Mouse (Mus musculus) lung, embryonic 14.5 days (tissue): ENCODE results near the gene Dock4. TPM values are rescaled to one million over a fixed set of nuclear protein-coding genes. Genes with fewer than 3 reads are reported as not detected.

Source experiments
- ATAC-seq: fragments of 200-750 bp; cut with Nextera tagmentation; 2 replicates; pipeline ENCODE4 v1.8.0; 2017; ENCODE audit warnings: mild to moderate bottlenecking, moderate TSS enrichment, moderate library complexity; ENCODE audit not compliant: insufficient read depth
- DNase-seq: peaks from one replicate; pipeline ENCODE4 v3.0.0-alpha.2; 2015
- H3K27ac ChIP-seq: fragments of 300-500 bp; sonication (generic); 2 replicates; pipeline ENCODE4 v1.5.1; 2014; ENCODE audit warnings: low read depth, mild to moderate bottlenecking, moderate library complexity
- H3K27me3 ChIP-seq: fragments of 300-500 bp; sonication (generic); 2 replicates; pipeline ENCODE4 v1.6.1; 2014; ENCODE audit warnings: low read length, control low read depth; ENCODE audit not compliant: insufficient read depth
- H3K36me3 ChIP-seq: fragments of 300-500 bp; sonication (generic); 2 replicates; pipeline ENCODE4 v1.6.1; 2014; ENCODE audit warnings: control low read depth; ENCODE audit not compliant: insufficient read depth
- H3K4me1 ChIP-seq: fragments of 300-500 bp; sonication (generic); 2 replicates; pipeline ENCODE4 v1.6.1; 2014; ENCODE audit warnings: antibody characterized with exemption, control low read depth; ENCODE audit not compliant: insufficient read depth
- H3K4me2 ChIP-seq: fragments of 300-500 bp; sonication (generic); 2 replicates; pipeline ENCODE4 v1.6.1; 2014; ENCODE audit warnings: mild to moderate bottlenecking
- H3K4me3 ChIP-seq: fragments of 300-500 bp; sonication (generic); 2 replicates; pipeline ENCODE4 v1.5.1; 2014; ENCODE audit warnings: low read depth, low read length
- H3K9ac ChIP-seq: fragments of 300-500 bp; sonication (generic); 2 replicates; pipeline ENCODE4 v1.6.1; 2014
- H3K9me3 ChIP-seq: fragments of 300-500 bp; sonication (generic); 2 replicates; pipeline ENCODE4 v1.6.1; 2016; ENCODE audit warnings: low read depth, low read length, control low read depth
- CTCF ChIP-seq: IDR thresholded peaks from 2 replicates; pipeline ENCODE4 v1.5.1; 2016; ENCODE audit warnings: antibody characterized with exemption, low read depth
- WGBS: fragments of 180-500 bp; shearing (Covaris S2); extraction: QIAGEN DNeasy Blood & Tissue Kit; methylation state at CpG from one replicate; pipeline ENCODE4 v1.1.7; 2014; 5-methylcytosine and 5-hydroxymethylcytosine counted together
- polyA plus RNA-seq: library from polyadenylated mRNA; unstranded; fragments of >200 nt; fragmentation: Nextera tagmentation; extraction: Ambion mirVana; gene quantifications from 2 replicates; pipeline ENCODE4 v1.2.1, GENCODE M21; 2014

Gene Dock4
- polyA plus RNA-seq, 1 experiment from 2014 or later = 28.9 TPM

DNA sequence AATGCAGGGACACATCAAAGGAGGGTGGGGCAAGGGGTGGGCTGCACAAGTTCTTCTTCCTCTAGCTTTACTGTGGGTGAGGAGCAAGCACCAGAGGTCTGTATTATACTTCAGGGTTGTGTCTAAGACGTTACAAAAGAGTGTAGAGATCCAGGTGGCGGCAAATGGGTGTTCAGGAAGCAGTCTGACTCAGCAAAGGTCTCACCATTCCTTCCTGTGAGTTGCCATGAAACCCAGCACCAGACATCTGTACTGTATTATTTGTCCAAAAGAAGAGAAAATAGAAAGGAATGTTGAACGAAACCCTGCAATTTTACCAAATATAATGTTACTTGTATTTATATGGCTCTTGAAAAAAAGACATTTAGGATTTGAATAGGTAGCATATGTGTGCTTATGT, 135.3 kb downstream of the Dock4 start:
- H3K9me3 ChIP-seq = no peaks in the 10 kb centered on the region
- no peak overlapping the region for H3K27ac ChIP-seq
- DNase-seq (no peak), ATAC-seq (no peak)
- no peaks in the 10 kb centered on the region for H3K27me3 ChIP-seq
- H3K4me2 ChIP-seq = no peak overlapping the region
- H3K4me1 ChIP-seq = no peaks in the 10 kb centered on the region
- no peak for TF ChIP-seq CTCF
- 68% methylated on average over 3 of the region's 3 CpGs for WGBS
- no peak overlapping the region for H3K4me3 ChIP-seq
- H3K9ac ChIP-seq = no peak overlapping the region
- H3K36me3 ChIP-seq = no peaks in the 10 kb centered on the region

DNA sequence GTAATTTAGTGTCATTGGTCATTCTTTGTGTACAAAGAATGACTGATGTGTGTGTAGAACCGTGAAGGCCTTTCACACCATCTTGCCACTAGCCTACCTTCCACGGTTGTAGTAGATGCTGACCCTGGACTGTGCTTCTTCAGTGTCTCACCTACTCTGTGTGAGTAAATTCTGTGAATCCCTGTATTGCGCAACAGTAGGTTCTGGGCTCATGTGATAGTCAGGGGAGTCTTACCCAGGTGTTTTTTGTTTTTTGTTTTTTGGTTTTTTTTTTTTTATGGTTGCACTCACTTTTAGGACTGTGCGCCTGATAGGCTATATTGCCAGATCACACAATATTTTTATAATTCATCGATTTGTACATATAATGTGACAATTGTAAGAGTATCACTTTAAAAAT, 136.3 kb downstream of the Dock4 start:
- Histone ChIP-seq H3K36me3 (no peaks in the 10 kb centered on the region), H3K9ac (no peak overlapping the region), H3K9me3 (no peaks in the 10 kb centered on the region), H3K4me3 (no peak overlapping the region), H3K27me3 (no peaks in the 10 kb centered on the region), H3K4me2 (no peak overlapping the region), H3K4me1 (no peaks in the 10 kb centered on the region), H3K27ac (no peak overlapping the region)
- ATAC-seq (no peak), DNase-seq (no peak)
- WGBS = 77% methylated on average over 5 of the region's 5 CpGs
- TF ChIP-seq CTCF = no peak

DNA sequence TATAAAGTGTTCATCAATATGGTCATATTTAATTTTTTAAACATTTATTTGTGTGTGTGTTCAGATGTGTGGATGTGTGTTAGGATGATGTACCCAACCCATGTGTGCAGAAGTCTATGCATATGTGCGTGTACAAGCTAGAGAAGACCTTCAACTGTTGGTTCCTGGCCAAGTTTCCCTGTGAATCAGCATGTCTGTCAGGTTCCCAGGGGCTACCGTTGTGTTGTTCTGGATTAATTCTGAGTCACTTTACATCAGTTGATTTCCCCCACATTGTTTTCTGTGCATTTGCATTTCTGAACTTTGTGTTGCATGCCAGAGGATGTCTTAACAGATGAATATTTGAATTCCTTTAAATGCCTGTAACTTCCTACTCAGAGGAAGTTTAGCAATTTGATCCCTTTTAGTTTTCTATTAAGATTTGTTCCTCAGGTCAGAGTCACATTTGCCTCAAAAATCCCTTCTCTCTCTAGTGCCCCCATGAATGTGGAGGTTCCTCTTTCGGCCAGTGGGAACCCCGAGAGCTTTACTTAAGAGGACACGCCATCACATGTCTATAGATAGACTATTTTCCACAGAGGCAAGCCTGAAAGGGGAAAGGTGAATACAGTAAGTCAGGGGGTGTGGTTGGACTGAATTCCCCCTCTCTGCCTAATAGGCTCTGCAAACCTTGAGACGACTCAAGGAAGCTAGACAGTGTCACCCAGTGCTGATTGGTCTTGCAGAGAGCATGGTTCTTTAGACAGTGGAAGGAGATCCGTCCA, 139.0 kb downstream of the Dock4 start:
- no peak for DNase-seq
- no peak for ATAC-seq
- Histone ChIP-seq H3K9ac (no peak overlapping the region), H3K4me2 (no peak overlapping the region), H3K36me3 (no peaks in the 10 kb centered on the region), H3K4me1 (no peaks in the 10 kb centered on the region), H3K27ac (no peak overlapping the region), H3K4me3 (no peak overlapping the region), H3K27me3 (no peaks in the 10 kb centered on the region), H3K9me3 (no peaks in the 10 kb centered on the region)
- 75% methylated on average over 7 of the region's 7 CpGs for WGBS
- TF ChIP-seq CTCF = no peak

DNA sequence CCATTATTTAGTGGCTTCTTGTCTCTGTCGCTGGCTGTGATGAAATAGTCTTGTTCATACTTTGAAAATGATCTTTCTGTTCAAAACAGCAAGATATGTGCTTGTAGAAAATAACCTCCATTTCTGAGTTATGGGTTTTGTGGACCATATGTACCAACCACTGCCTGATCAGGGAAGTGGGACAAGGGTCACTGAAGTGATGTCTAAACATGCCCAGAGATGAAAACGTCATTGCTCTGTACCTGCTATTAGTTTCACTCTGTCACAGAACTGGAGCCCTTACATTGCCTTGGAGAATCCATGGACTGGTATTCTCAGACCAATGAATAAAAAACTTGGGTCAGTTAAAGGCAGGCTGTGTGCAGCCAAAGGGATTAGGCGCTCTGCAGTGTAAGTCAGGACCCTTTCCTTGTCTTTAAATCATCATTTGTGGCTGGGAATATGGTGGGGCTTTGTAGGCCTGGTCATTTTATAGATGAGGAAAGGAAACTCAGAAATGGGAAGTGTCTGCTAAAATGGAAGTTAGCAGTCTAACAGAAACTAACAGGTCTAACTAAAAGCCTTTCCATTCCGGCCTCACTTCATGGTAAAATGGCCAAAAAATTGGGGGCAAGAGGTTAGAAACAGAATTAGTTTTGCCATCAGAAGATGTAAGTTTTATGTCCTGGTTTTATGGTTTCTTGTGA, 139.8 kb downstream of the Dock4 start:
- ATAC-seq (no peak), DNase-seq (no peak)
- TF ChIP-seq CTCF = no peak
- H3K4me2 ChIP-seq = no peak overlapping the region
- H3K36me3 ChIP-seq = no peaks in the 10 kb centered on the region
- H3K4me1 ChIP-seq = no peaks in the 10 kb centered on the region
- no peak overlapping the region for H3K27ac ChIP-seq
- H3K27me3 ChIP-seq = no peaks in the 10 kb centered on the region
- H3K4me3 ChIP-seq = no peak overlapping the region
- 80% methylated on average over 4 of the region's 4 CpGs for WGBS
- H3K9ac ChIP-seq = no peak overlapping the region
- no peaks in the 10 kb centered on the region for H3K9me3 ChIP-seq

DNA sequence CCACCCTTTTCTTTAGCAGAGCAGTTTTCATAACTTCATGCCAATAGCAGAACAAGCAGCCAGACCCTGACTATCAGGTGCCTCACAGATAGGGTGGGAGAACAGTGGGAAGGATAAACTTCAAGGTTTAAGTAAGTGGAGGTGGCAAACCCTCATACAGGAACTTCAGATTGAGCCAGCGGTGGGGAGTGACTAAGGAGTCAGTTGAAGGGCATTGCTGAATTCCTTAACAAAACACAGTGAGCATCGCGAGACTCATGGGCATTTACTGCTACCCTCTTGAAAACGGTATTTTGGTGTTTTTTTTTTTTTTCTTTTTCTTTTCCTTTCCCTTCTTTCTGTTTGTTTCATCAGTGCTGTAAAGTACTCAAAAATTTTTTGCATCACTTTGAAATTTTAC, 148.4 kb downstream of the Dock4 start:
- H3K36me3 ChIP-seq = no peaks in the 10 kb centered on the region
- no peak overlapping the region for H3K27ac ChIP-seq
- H3K9me3 ChIP-seq = no peaks in the 10 kb centered on the region
- no peaks in the 10 kb centered on the region for H3K4me1 ChIP-seq
- TF ChIP-seq CTCF = no peak
- no peak overlapping the region for H3K9ac ChIP-seq
- no peak overlapping the region for H3K4me3 ChIP-seq
- 61% methylated on average over 4 of the region's 4 CpGs for WGBS
- no peak for ATAC-seq
- DNase-seq = no peak
- H3K27me3 ChIP-seq = no peaks in the 10 kb centered on the region
- no peak overlapping the region for H3K4me2 ChIP-seq

DNA sequence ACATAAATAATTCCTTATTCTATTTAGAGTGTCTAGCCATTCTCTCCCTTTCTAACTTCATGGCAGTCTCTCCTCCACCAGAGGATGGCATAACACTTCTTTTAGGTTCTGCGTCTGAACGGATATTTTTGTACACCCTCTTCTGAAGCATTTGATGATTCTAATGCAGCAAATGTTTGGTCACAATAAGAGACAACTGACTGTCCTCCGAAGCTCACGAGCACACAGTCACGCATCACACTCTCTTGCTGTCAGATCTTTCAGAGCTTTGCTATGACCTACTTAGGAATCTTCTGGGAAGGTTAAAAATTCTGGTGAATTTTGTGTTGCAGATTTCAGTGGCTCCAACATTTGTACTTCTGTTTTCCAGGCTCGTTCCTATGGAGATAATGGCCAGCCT, 149.7 kb downstream of the Dock4 start:
- Histone ChIP-seq H3K4me2 (no peak overlapping the region), H3K4me1 (no peaks in the 10 kb centered on the region), H3K9me3 (no peaks in the 10 kb centered on the region), H3K4me3 (no peak overlapping the region), H3K9ac (no peak overlapping the region), H3K36me3 (no peaks in the 10 kb centered on the region), H3K27ac (no peak overlapping the region), H3K27me3 (no peaks in the 10 kb centered on the region)
- 70% methylated on average over 6 of the region's 6 CpGs for WGBS
- ATAC-seq = no peak
- DNase-seq = no peak
- no peak for TF ChIP-seq CTCF

DNA sequence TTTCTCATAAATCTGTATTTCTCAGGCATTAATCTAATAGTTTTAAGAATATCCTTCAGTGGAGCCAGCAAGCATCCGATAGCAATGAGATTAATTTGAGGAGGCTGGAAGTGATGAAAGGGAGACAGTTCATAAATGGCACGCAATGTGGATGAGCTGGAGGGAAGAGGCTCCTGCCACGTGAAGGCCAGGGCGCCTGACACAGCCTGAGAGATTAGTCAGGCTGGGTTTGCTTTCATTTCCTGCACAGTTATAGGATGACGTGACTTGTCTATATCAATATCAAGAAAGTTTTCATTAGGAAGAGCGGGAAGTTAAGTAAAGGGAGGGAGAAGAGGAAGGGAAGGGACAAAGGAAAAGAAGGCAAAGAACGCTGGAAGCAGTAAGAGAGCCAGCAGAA, 150.3 kb downstream of the Dock4 start:
- 51% methylated on average over 7 of the region's 7 CpGs for WGBS
- Histone ChIP-seq H3K4me1 (no peaks in the 10 kb centered on the region), H3K27ac (no peak overlapping the region), H3K9me3 (no peaks in the 10 kb centered on the region), H3K36me3 (no peaks in the 10 kb centered on the region), H3K27me3 (no peaks in the 10 kb centered on the region), H3K9ac (no peak overlapping the region), H3K4me3 (no peak overlapping the region), H3K4me2 (no peak overlapping the region)
- no peak for TF ChIP-seq CTCF
- DNase-seq (no peak), ATAC-seq (no peak)
